Mouse (Mus musculus) embryonic fibroblast, embryonic 13.5 days (primary cell): ENCODE data around the gene Tmem274.

Experiments used
- CTCF ChIP-seq: IDR thresholded peaks from 2 replicates; pipeline ENCODE4 v1.5.1; 2011; ENCODE audit warnings: mild to moderate bottlenecking, control low read depth, low read length, moderate library complexity, borderline replicate concordance; ENCODE audit not compliant: insufficient read depth
- POLR2A ChIP-seq: IDR thresholded peaks from 2 replicates; pipeline ENCODE4 v1.6.1; 2011; ENCODE audit warnings: low read depth, mild to moderate bottlenecking, control low read depth, low read length, moderate library complexity

DNA sequence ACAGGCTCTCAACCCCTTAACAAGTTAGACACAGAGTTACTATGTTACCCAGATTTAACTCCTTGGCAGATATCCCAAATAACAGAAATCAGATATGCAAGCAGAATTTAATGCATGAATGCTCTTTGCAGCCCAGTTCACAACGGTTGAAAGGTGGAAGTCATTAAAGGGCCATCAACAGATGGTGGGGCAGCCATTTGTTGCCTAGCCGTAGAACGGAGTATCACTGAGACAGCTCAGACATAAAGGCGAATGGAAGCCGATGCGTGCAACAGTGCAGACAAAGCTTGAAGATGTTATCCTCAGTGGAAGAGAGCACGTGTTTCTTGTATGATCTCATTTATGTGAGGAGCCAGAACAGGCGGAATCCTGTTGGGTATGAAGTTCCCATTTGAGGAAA, 36.6 kb upstream of the Tmem274 start:
- TF ChIP-seq CTCF, result no peak
- TF ChIP-seq POLR2A, result no peak
